In genomic region chr11:117119723-117120122, GRCm38 (mm10) we compare ENCODE assay signal across 11 mouse cellular contexts. TPM values are rescaled to one million over a fixed set of nuclear protein-coding genes. Genes with fewer than 3 reads are reported as not detected.
DNase-seq lines count a peak whose midpoint lies in the region; ATAC-seq lines count a peak whose summit lies in the region.
"Had no signal": no experiment of that assay in that cellular context is flagged by ENCODE, and none has a peak within 500 bp of the region (broad histone marks: within the 10 kb centered on the region; RNA-seq: fewer than 3 reads in every experiment).

No protein-coding gene starts in this region.

- H3K9ac ChIP-seq in forebrain, embryonic 16.5 days (replicated peaks; ENCODE audit: low read depth, low read length): no peak overlapping the region
- H3K9ac ChIP-seq in forebrain, embryonic 13.5 days: no peak overlapping the region
- 0 out of 2 replicates have a peak overlapping the region, but pooled peaks have one; percentile 36 for H3K9ac ChIP-seq in kidney, embryonic 16.5 days (replicated peaks; ENCODE audit: low read length)
- H3K9ac ChIP-seq in limb, embryonic 15.5 days: no peak overlapping the region
- H3K9ac ChIP-seq: midbrain, embryonic 12.5 days had no signal

- ATAC-seq in forebrain, embryonic 16.5 days: no peak
- ATAC-seq in forebrain, embryonic 13.5 days: no peak
- ATAC-seq in kidney, embryonic 16.5 days (ENCODE audit: low FRiP score, low TSS enrichment): no peak
- ATAC-seq in limb, embryonic 15.5 days (ENCODE audit: insufficient number of reproducible peaks, low FRiP score, low TSS enrichment, low read depth): no peak

- no peak overlapping the region for H3K4me3 ChIP-seq in forebrain, embryonic 16.5 days (replicated peaks; ENCODE audit: low read length)
- no peak overlapping the region for H3K4me3 ChIP-seq in forebrain, embryonic 13.5 days
- H3K4me3 ChIP-seq in kidney, embryonic 16.5 days (ENCODE audit: low read length): no peak overlapping the region
- H3K4me3 ChIP-seq in brown adipose tissue, adult 24 weeks (ENCODE audit: insufficient read depth, low read depth, low read length): 0 out of 2 replicates have a peak overlapping the region, but pooled peaks have one; percentile 3
- no peak overlapping the region for H3K4me3 ChIP-seq in limb, embryonic 15.5 days
- H3K4me3 ChIP-seq: erythroblast, embryonic 14.5 days; midbrain, embryonic 12.5 days had no signal

- no peaks in the 10 kb centered on the region for H3K27me3 ChIP-seq in forebrain, embryonic 16.5 days (replicated peaks; ENCODE audit: control insufficient read depth, insufficient read depth, low read length)
- no peaks in the 10 kb centered on the region for H3K27me3 ChIP-seq in forebrain, embryonic 13.5 days
- H3K27me3 ChIP-seq in kidney, embryonic 16.5 days (ENCODE audit: insufficient read depth, low read length): no peaks in the 10 kb centered on the region
- no peaks in the 10 kb centered on the region for H3K27me3 ChIP-seq in limb, embryonic 15.5 days
- H3K27me3 ChIP-seq: midbrain, embryonic 12.5 days had no signal

- DNase-seq in kidney, postnatal 14 days: no peak
- DNase-seq in embryo, embryonic 10 days (ENCODE audit: low spot score): no peak
- no peak for DNase-seq in adipocyte (ENCODE audit: low spot score)
- DNase-seq: gastrocnemius, postnatal 36 days had no signal

- H3K36me3 ChIP-seq in forebrain, embryonic 16.5 days (ENCODE audit: control insufficient read depth, insufficient read depth): 0 out of 2 replicates have a peak, but pooled peaks cover 2% of the 10 kb centered on the region
- peaks cover 20% of the 10 kb centered on the region for H3K36me3 ChIP-seq in forebrain, embryonic 13.5 days (ENCODE audit: poor library complexity, severe bottlenecking)
- H3K36me3 ChIP-seq in kidney, embryonic 16.5 days (ENCODE audit: insufficient read depth, low read length): no peaks in the 10 kb centered on the region
- peaks cover 20% of the 10 kb centered on the region for H3K36me3 ChIP-seq in limb, embryonic 15.5 days

- H3K4me2 ChIP-seq in forebrain, embryonic 16.5 days (ENCODE audit: low read length): peak overlapping the region; percentile 14; the same call in 1 of the 2 replicates
- H3K4me2 ChIP-seq in forebrain, embryonic 13.5 days: no peak overlapping the region
- 0 out of 2 replicates have a peak overlapping the region, but pooled peaks have one; percentile 32 for H3K4me2 ChIP-seq in kidney, embryonic 16.5 days (replicated peaks; ENCODE audit: low read depth, low read length)
- no peak overlapping the region for H3K4me2 ChIP-seq in limb, embryonic 15.5 days
- H3K4me2 ChIP-seq: midbrain, embryonic 12.5 days had no signal

- 50% methylated on average over 5 of the region's 5 CpGs for WGBS in forebrain, embryonic 16.5 days
- 60% methylated on average over 4 of the region's 5 CpGs for WGBS in forebrain, embryonic 13.5 days
- 32% methylated on average over 5 of the region's 5 CpGs for WGBS in kidney, embryonic 16.5 days
- 56% methylated on average over 3 of the region's 5 CpGs for WGBS in limb, embryonic 15.5 days

- no peaks in the 10 kb centered on the region for H3K9me3 ChIP-seq in forebrain, embryonic 16.5 days (ENCODE audit: control insufficient read depth, low read length)
- no peaks in the 10 kb centered on the region for H3K9me3 ChIP-seq in forebrain, embryonic 13.5 days (replicated peaks)
- no peaks in the 10 kb centered on the region for H3K9me3 ChIP-seq in kidney, embryonic 16.5 days (ENCODE audit: low read length)
- H3K9me3 ChIP-seq in limb, embryonic 15.5 days: no peaks in the 10 kb centered on the region
- H3K9me3 ChIP-seq: midbrain, embryonic 12.5 days had no signal

- no peak overlapping the region for H3K27ac ChIP-seq in forebrain, embryonic 16.5 days (ENCODE audit: low read length)
- no peak overlapping the region for H3K27ac ChIP-seq in forebrain, embryonic 13.5 days
- peak overlapping the region; percentile 79 for H3K27ac ChIP-seq in kidney, embryonic 16.5 days (ENCODE audit: low read length)
- 0 out of 2 replicates have a peak overlapping the region, but pooled peaks have one; percentile 33 for H3K27ac ChIP-seq in brown adipose tissue, adult 24 weeks (replicated peaks; ENCODE audit: low read depth, low read length)
- H3K27ac ChIP-seq in limb, embryonic 15.5 days: peak overlapping the region; percentile 54; the same call in 1 of the 2 replicates

- H3K4me1 ChIP-seq in forebrain, embryonic 16.5 days (replicated peaks; ENCODE audit: control insufficient read depth, insufficient read depth, low read length): peaks cover 70% of the 10 kb centered on the region
- H3K4me1 ChIP-seq in forebrain, embryonic 13.5 days: peaks cover 85% of the 10 kb centered on the region
- peaks cover 70% of the 10 kb centered on the region for H3K4me1 ChIP-seq in kidney, embryonic 16.5 days (ENCODE audit: insufficient read depth, low read length)
- peaks cover 65% of the 10 kb centered on the region for H3K4me1 ChIP-seq in brown adipose tissue, adult 24 weeks (ENCODE audit: control insufficient read depth, insufficient read depth, insufficient read length, low read length)
- H3K4me1 ChIP-seq in limb, embryonic 15.5 days: peaks cover 81% of the 10 kb centered on the region

RNA-seq across cellular contexts. Expression of gene Sec14l1, which starts 4.8 kb away (rescaled TPM):
- polyA plus RNA-seq in forebrain, embryonic 16.5 days (2015; fragmentation: Nextera tagmentation; extraction: Ambion mirVana): 76.9 and 83.7 TPM in 2 replicates
- polyA plus RNA-seq in forebrain, embryonic 13.5 days (2015; fragmentation: Nextera tagmentation; extraction: Ambion mirVana): 60.3 and 62.1 TPM in 2 replicates
- 91.5 and 92.9 TPM in 2 replicates for polyA plus RNA-seq in kidney, embryonic 16.5 days (2015; fragmentation: Nextera tagmentation; extraction: Ambion mirVana)
- 35.4 and 37.4 TPM in 2 replicates for polyA plus RNA-seq in brown adipose tissue, adult 24 weeks (2012; ENCODE audit: insufficient read depth, insufficient read length, missing spikeins)
- polyA plus RNA-seq in limb, embryonic 15.5 days (2015; fragmentation: Nextera tagmentation; extraction: Ambion mirVana): 59.2 and 69.7 TPM in 2 replicates

Comparison
In these comparisons a context has a peak if more than half of its experiments do, and no peak if none do; other contexts are left out.
1. H3K4me2 ChIP-seq: peak in forebrain, embryonic 16.5 days (single experiment) and kidney, embryonic 16.5 days (single experiment); none in forebrain, embryonic 13.5 days (single experiment) and limb, embryonic 15.5 days (single experiment).
2. H3K27ac ChIP-seq: peak in kidney, embryonic 16.5 days (single experiment), brown adipose tissue, adult 24 weeks (single experiment) and limb, embryonic 15.5 days (single experiment); none in forebrain, embryonic 16.5 days (single experiment) and forebrain, embryonic 13.5 days (single experiment).